Mouse (Mus musculus) right cerebral cortex, adult 18-20 months (tissue): ENCODE data around the gene S100a13.

ENCODE experiments used
- DNase-seq: peaks from one replicate; pipeline ENCODE4 v3.0.0; 2022; ENCODE audit warnings: mixed read lengths

Gene S100a13

GRCm38 (mm10) chr3:90513796-90514590, at the start of gene S100a13, which contains the start of gene S100a1:
Gene S100a13 (plus strand): TSS chr3:90514435.
Gene S100a1 (minus strand): TSS chr3:90514392.
- DNase-seq: peak; percentile 69

- DNase-seq: no peak
Measured at GRCm38 (mm10) chr3:90464552-90465080, 49.6 kb upstream of the S100a13 start.

DNA sequence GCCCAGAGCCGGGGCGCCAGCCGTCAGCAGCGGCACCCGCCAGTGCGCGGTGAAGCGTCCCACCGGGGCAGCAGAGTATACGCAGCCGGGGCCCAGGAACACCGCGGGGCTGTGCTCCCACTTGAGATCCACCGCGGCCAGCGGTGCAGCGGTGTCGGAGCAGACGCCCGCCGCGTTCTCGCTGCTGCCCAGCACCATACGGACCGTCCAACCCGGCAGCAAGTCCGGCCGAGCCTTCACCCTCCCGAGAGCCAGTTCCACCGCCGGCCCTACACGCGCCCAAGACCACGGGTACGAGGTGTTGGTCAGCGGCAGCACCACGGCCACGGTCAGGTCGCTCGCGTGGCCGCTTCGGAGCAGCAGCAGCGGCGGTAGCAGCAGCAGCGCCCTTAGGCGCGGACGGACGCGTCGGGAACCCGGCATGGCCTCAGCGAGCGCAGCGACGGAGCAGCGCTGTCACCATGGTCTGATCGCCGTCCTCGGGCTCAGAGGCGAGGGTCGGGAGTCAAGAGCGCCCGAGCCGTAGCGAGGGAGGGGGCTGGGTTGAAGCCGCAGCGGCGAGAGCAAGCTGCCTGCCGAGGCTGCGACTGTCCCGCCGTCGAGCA, 49.1 kb upstream of the S100a13 start:
- DNase-seq: no peak

DNA sequence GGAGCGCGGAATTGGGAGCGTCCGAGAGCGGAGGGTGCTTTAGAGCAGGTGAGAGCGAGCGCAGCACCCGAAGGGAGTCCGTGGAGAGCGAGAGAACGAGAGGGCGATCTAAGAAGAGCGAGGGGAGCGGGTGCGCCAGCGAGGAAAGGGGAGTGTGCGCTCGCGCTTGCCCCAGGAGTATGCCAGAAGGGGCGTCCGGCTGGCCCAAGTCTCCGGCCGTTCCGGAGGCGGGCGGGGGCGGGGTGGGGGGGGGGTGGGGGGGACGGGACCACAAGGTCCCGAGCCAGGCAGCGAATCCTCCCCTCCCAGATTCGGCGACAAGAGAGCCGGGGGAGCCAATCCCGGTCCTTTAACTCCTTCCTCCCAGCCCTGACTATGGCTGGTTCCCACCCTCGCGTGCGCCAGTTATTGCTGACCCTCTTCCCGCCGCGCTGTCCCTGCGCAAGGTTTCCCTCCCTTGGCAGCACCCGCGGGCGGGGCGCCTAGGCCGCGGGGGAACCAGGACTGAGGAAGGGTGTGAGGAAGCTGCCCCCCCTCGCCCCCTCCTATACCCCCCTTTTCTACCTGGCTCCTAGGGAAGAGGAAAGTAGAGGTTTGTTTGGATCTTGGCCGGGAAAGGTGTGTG, 48.4 kb upstream of the S100a13 start, which contains the start of gene Npr1:
Gene Npr1, minus strand, starts transcription at position 181 of the 625 bp plus-strand sequence.
- no peak for DNase-seq

DNA sequence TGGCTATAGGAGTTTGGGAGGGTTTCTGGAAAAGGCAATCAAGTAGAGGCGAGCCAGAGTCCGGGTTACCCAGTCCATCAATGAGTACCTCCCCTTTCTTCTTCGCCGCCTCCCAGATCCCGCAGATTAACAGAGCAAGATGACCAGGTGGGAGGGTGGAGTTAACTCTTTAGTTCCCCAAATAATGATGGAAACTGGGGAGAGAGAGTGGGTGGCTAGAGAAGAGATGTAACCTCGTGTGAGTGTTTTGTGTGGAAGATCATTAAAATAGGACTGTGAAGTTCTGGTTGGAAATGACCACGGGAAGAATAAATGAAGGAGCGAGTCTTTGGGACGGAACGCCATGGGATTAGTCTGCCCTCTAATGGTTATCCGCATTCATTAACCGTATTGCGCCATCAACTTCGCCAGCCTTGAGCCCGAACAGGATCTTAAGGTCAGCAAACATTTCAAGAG, 47.9 kb upstream of the S100a13 start:
- peak; percentile 63 for DNase-seq

DNA sequence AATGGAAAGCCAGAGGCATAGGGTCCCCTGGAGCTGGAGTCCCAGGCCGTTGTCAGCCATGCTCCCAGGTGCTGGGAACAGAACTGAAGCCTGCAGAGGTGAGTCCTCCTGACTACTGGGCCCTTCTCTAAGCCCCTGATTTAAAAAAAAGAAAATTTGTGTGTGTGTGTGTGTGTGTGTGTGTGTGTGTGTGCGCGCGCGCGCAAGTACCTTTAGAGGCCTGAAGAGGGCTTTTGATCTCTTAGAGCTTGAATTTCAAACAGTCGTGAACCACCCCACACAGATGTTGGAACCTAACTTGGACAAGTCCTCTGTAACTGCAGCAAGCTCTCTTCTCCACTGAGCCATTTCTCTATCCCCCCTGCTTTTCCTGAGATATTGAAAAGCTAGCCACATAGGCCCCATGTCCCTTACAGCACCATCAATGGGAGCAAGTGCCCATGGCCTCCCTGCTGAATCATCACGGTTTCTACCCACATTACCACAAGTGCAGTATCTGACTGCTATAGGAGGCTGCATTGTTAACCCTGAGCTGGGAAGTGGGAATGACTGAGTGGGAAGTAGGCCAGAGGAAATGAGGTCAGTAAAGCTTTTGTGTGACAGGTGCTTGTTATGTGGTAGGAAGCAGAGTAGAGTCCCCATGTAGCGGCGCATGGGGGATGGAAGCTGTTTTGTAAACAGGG, 46.5 kb upstream of the S100a13 start:
- no peak for DNase-seq

DNA sequence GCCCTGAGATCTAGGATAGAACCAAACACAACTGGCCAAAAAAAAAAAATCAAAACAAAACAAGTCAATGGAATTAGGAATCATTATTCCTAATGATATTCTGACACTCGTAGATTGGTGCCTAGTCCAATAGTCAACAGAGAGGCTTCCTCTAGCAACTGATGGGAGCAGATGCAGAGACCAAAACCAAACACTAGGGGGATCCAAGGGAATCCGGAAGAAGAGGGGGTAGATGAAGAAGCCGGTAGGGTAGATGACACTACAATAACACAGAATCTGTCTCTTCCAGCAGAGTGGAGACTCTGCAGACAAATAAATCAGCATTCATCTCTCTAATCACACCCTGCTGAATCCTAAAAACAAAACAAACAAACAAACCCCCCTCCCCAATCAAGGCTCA, 42.0 kb upstream of the S100a13 start:
- no peak for DNase-seq

GRCm38 (mm10) chr3:90475151-90475830, 38.9 kb upstream of the S100a13 start:
- DNase-seq: no peak

- DNase-seq: peak; percentile 97
Measured at GRCm38 (mm10) chr3:90475831-90476611, 38.2 kb upstream of the S100a13 start, which contains the start of gene Ilf2. Gene Ilf2 (plus strand): TSS chr3:90476126.

GRCm38 (mm10) chr3:90486998-90487397, 27.2 kb upstream of the S100a13 start:
- no peak for DNase-seq

GRCm38 (mm10) chr3:90488576-90488975, 25.7 kb upstream of the S100a13 start:
- DNase-seq: no peak

- peak; percentile 94 for DNase-seq
Measured at GRCm38 (mm10) chr3:90490696-90491256, 23.5 kb upstream of the S100a13 start, which contains the start of gene Snapin. Gene Snapin (minus strand): TSS chr3:90491033.

- DNase-seq: peak; percentile 54
Measured at GRCm38 (mm10) chr3:90491350-90491749, 22.9 kb upstream of the S100a13 start.

DNA sequence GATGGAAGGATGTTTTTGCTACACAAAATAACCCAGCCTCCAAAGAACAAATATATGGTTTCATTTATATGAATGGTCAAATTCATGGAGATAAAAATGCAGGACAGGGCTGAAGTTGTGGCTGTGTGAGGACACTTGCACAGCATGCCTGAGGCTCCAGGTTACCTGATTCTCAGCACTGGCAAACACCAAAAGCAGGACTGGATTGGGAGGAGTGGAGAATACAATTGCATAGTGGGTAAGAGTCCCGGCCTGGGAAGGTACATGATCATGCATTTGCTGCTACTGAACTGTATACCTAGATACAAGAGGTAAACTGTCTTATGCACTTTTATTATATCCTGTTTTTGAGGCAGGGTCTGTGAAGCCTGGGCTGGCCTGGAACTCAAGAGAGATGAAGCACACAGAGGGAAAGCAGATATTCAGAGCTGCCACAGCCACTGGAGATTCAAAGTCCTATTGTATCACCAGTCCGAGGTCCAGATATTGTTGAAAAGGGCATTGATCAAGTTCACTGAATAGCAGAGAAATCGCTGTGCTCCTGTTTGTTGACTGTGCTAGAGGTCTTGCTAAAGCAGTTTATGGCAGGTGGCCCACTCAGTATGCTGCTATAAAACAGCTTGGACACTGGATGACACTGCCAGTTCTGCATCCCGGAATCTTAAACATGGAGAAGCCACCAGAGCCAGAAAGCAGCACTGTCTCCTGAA, 20.2 kb upstream of the S100a13 start:
- no peak for DNase-seq

DNA sequence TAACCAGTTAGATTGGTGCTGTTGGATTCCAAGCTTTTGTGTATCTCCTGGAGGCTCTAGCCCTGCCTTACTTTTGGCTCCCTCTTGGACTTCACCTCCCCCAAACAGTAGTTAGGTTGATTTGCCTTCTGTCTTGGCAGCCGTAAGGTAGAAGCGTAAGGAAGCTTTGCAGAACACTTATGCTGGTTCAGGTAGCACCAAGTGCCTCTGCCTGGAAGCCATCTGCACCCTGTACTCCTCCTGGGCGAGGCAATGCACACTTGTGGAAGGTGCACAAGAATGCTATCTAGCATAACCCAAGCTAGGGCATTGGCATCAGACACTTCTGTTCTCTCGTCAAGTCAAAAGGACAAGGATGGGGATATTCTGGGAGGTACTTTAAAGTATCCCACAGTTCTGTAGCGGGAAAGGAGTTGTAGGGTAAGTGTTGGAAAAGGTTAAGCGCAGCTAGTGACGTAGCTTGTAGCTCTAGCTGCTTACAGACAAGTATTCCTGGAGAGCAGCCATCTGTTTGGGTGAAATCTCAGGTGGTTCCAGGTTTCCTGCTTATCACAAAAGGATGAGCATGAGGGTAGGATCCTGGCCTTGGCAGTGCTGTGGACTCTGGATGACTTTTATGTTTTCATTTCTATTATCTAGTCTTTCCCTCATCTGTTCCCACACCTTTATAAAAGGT, 18.2 kb upstream of the S100a13 start:
- no peak for DNase-seq

- DNase-seq: no peak
Measured at GRCm38 (mm10) chr3:90497597-90497996, 16.6 kb upstream of the S100a13 start.

DNA sequence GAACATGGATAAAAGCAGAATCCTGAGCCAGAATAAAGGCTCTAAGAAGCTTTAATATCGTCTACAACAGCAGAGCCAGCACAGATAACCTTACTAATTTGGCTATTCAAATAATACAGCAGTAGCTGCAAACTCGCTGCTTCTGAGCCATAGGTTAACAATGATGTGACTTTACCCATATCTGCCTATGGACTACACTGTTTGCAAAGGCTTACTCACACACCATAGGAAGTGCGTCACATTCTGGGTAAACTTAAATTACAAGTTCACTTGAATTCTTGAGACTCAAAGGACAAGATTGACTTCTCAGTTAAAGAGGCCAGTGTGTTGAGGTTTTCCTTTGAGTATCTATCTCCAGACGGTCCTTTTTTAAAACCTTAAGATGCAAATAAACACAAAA, 10.8 kb upstream of the S100a13 start:
- DNase-seq: no peak

DNA sequence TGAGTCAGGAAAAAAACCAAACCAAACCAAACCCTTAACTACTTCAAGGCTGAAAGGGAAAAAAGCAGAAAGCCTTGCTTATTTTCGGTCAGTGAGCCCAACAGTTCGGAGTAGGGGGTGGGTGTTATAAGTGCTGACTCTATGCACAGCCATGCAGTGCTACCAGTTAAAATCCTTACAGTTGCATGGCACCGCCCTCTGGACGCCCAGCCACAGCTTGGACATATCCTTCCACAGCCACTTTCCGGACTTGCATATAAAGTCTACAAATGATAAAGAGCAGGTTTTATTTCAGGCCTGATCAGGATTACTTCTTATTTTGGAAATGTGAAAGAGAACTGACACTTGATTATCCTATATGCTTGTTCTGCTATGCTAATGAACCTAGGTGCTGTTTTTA, 9.0 kb upstream of the S100a13 start:
- no peak for DNase-seq

DNA sequence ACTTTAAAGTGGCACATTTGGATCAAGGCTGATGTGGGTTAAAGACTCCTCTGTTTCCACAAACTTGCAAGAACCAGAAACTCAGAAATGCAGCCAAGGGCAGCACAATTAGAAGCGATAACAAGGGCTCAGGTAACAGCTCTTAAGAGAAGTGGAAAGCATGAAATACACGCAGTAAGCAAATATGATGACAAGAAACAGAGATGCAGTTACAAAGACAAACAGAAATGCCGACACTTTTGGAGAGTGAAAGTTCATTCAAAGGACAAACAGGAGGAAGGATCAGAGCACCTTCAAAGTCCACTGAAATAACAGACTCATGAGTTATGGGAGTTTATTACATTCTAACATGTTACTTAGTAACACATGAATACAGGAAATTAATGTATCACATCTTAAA, 7.9 kb upstream of the S100a13 start:
- no peak for DNase-seq
